Mouse (Mus musculus) stomach, postnatal 0 days (tissue): ENCODE results near the gene Gimd1.

ENCODE experiments used
- CTCF ChIP-seq: IDR thresholded peaks from 2 replicates; pipeline ENCODE4 v1.5.1; 2016; ENCODE audit warnings: antibody characterized with exemption, low read depth, mild to moderate bottlenecking, moderate library complexity
- EP300 ChIP-seq: optimal IDR thresholded peaks from 2 replicates; pipeline ENCODE3; 2016; ENCODE audit warnings: antibody characterized with exemption

DNA sequence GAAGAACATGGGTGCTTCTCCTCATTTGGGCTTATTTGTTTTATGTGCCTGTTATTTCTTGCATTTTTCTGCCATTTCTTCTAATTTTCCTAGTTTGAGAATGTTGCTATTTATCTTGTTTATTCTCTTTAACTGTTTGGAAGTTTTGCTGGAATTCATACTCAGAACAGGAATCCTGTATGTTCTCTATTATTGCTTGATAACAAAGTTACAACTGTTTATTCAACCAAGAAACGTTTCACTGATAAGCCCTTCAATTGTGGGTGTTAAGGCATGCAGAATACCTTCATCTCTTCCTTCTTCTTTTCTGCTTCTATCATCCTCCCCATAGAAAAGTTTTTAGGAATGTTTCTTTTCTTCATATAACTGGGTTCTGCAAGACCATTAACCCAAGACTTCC, 17.2 kb downstream of the Gimd1 start:
- TF ChIP-seq CTCF (no peak), EP300 (no peak)
